Mouse (Mus musculus): ENCODE data around the gene Bnc2.

DNA sequence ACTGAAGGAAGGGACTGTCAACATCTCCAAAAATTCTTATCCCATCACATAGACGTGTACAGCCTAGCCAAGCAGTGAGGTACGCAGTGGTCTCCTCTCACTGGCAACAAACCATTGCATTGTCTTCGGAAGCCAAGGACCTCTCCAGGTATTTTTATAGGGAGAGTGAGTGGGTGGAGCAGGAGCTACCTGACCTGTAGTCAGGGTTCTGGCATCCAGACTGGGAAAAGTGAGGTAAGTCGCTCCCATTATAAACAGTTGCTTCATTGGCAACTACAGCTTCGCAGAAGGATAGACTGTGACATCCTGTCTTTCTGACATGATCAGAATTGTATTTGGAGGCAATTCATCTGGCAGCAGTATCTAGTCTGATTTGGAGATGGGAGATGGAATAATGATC lies 446.5 kb downstream of the Bnc2 start:
- no peak for TF ChIP-seq POLR2A (IDR thresholded peaks at IDR 0.05; ENCODE audit: insufficient read length, low read depth)
- no peak for TF ChIP-seq MAX (IDR thresholded peaks at IDR 0.05; ENCODE audit: low read depth)
- no peak for TF ChIP-seq TCF12 (IDR thresholded peaks at IDR 0.05; ENCODE audit: insufficient read depth, poor library complexity, severe bottlenecking)
- no peak for TF ChIP-seq POLR2AphosphoS2 (IDR thresholded peaks at IDR 0.05; ENCODE audit: insufficient read length, low read depth)
- no peak for TF ChIP-seq TCF3 (IDR thresholded peaks at IDR 0.05; ENCODE audit: insufficient read length, low read depth)
- TF ChIP-seq CEBPB (IDR thresholded peaks at IDR 0.05; ENCODE audit: insufficient read depth, poor library complexity, severe bottlenecking): no peak
- TF ChIP-seq REST (IDR thresholded peaks at IDR 0.05; ENCODE audit: insufficient read depth, insufficient read length): no peak
- TF ChIP-seq MYOD1 (IDR thresholded peaks at IDR 0.05; ENCODE audit: control insufficient read depth in 1 of 3, insufficient read length in 2 of 3, low read depth in 2 of 3): no peak
